Mouse (Mus musculus): ENCODE data around the gene Arid3a.

Arid3a gene

GRCm38 (mm10) chr10:79991099-79991498 is 64.3 kb downstream of the Arid3a start:
- in situ Hi-C loops (cut with MseI, MboI), result no loop called here

GRCm38 (mm10) chr10:79991548-79991947 is 64.7 kb downstream of the Arid3a start:
- in situ Hi-C loops (cut with MseI, MboI), result no loop called here

GRCm38 (mm10) chr10:79994397-79995115 is 67.7 kb downstream of the Arid3a start:
- in situ Hi-C loops (cut with MseI, MboI), result no loop called here

- in situ Hi-C loops (cut with MseI, MboI), result no loop called here
Measured at GRCm38 (mm10) chr10:79995636-79996035, 68.8 kb downstream of the Arid3a start.

- in situ Hi-C loops (cut with MseI, MboI), result no loop called here
Measured at GRCm38 (mm10) chr10:79996272-79997033, 69.6 kb downstream of the Arid3a start, which contains the start of gene Abca7. Gene Abca7, plus strand, starts transcription at chr10:79996494.

GRCm38 (mm10) chr10:79997034-79997760 is 70.4 kb downstream of the Arid3a start:
- in situ Hi-C loops (cut with MseI, MboI), result no loop called here

GRCm38 (mm10) chr10:79997819-79998218 is 71.0 kb downstream of the Arid3a start:
- in situ Hi-C loops (cut with MseI, MboI), result no loop called here

GRCm38 (mm10) chr10:80001945-80002344 is 75.1 kb downstream of the Arid3a start:
- in situ Hi-C loops (cut with MseI, MboI), result no loop called here

- in situ Hi-C loops (cut with MseI, MboI), result no loop called here
Measured at GRCm38 (mm10) chr10:80002829-80003228, 76.0 kb downstream of the Arid3a start.

GRCm38 (mm10) chr10:80003374-80004232 is 76.8 kb downstream of the Arid3a start:
- in situ Hi-C loops (cut with MseI, MboI), result no loop called here

- in situ Hi-C loops (cut with MseI, MboI), result no loop called here
Measured at GRCm38 (mm10) chr10:80004233-80004705, 77.4 kb downstream of the Arid3a start.

Data from mouse trophoblast stem cell (cell line).